Mouse (Mus musculus) liver, embryonic 15.5 days (tissue): ENCODE measurements around the gene Klhl10. TPM values are rescaled to one million over a fixed set of nuclear protein-coding genes. Genes with fewer than 3 reads are reported as not detected.
A peak's percentile ranks its signal among the peaks of the same experiment; 100 is the strongest.

Experiments
- ATAC-seq: fragments of 200-750 bp; cut with Nextera tagmentation; 2 replicates; pipeline ENCODE4 v1.8.0; 2017; ENCODE audit warnings: moderate number of reproducible peaks, mild to moderate bottlenecking, moderate library complexity; ENCODE audit not compliant: insufficient read depth
- H3K27ac ChIP-seq: fragments of 300-500 bp; sonication (generic); replicated peaks from 2 replicates; pipeline ENCODE4 v1.5.1; 2015; ENCODE audit warnings: mild to moderate bottlenecking, inconsistent platforms
- H3K27me3 ChIP-seq: fragments of 300-500 bp; sonication (generic); 2 replicates; pipeline ENCODE4 v1.6.1; 2015; ENCODE audit warnings: mild to moderate bottlenecking, inconsistent platforms
- H3K36me3 ChIP-seq: fragments of 300-500 bp; sonication (generic); replicated peaks from 2 replicates; pipeline ENCODE4 v1.6.1; 2015; ENCODE audit warnings: moderate library complexity, mild to moderate bottlenecking, inconsistent platforms
- H3K4me1 ChIP-seq: fragments of 300-500 bp; sonication (generic); replicated peaks from 2 replicates; pipeline ENCODE4 v1.6.1; 2015; ENCODE audit warnings: inconsistent platforms
- H3K4me2 ChIP-seq: fragments of 300-500 bp; sonication (generic); 2 replicates; pipeline ENCODE4 v1.6.1; 2015; ENCODE audit warnings: moderate library complexity, mild to moderate bottlenecking, inconsistent platforms
- H3K4me3 ChIP-seq: fragments of 300-500 bp; sonication (generic); replicated peaks from 2 replicates; pipeline ENCODE4 v1.5.1; 2015; ENCODE audit warnings: mild to moderate bottlenecking, inconsistent platforms
- H3K9ac ChIP-seq: fragments of 300-500 bp; sonication (generic); 2 replicates; pipeline ENCODE4 v1.6.1; 2015; ENCODE audit warnings: moderate library complexity, mild to moderate bottlenecking, inconsistent platforms
- H3K9me3 ChIP-seq: fragments of 300-500 bp; sonication (generic); replicated peaks from 2 replicates; pipeline ENCODE4 v1.6.1; 2016; ENCODE audit warnings: inconsistent platforms
- WGBS: fragments of 180-500 bp; shearing (Covaris S2); methylation state at CpG from one replicate; pipeline ENCODE4 v1.1.7; 2015; ENCODE audit warnings: mixed read lengths; ENCODE audit not compliant: insufficient replicate concordance; 5-methylcytosine and 5-hydroxymethylcytosine counted together
- polyA plus RNA-seq: library from polyadenylated mRNA; unstranded; fragments of >200 nt; fragmentation: Nextera tagmentation; extraction: Ambion mirVana; gene quantifications from 2 replicates; pipeline ENCODE4 v1.2.1, GENCODE M21; 2015

The Klhl10 gene
- polyA plus RNA-seq, 1 experiment from 2014 or later, result 0.14 TPM

GRCm38 (mm10) chr11:100409686-100410085 lies 32.0 kb upstream of the Klhl10 start:
- Histone ChIP-seq H3K9ac (no peak overlapping the region), H3K36me3 (no peaks in the 10 kb centered on the region), H3K27ac (no peak overlapping the region), H3K4me2 (no peak overlapping the region), H3K27me3 (peaks cover 34% of the 10 kb centered on the region), H3K9me3 (no peaks in the 10 kb centered on the region), H3K4me3 (no peak overlapping the region), H3K4me1 (peaks cover 9% of the 10 kb centered on the region)
- 71% methylated on average over 3 of the region's 3 CpGs for WGBS
- no peak for ATAC-seq

GRCm38 (mm10) chr11:100411736-100412135 lies 30.0 kb upstream of the Klhl10 start:
- Histone ChIP-seq H3K27ac (no peak overlapping the region), H3K4me3 (no peak overlapping the region), H3K4me1 (peaks cover 13% of the 10 kb centered on the region), H3K9ac (no peak overlapping the region), H3K27me3 (peaks cover 54% of the 10 kb centered on the region), H3K9me3 (no peaks in the 10 kb centered on the region), H3K4me2 (no peak overlapping the region), H3K36me3 (no peaks in the 10 kb centered on the region)
- ATAC-seq, result no peak
- 53% methylated on average over 11 of the region's 11 CpGs for WGBS

- Histone ChIP-seq H3K4me2 (peak overlapping the region; percentile 67), H3K4me3 (peak overlapping the region; percentile 57), H3K27me3 (peaks cover 62% of the 10 kb centered on the region), H3K9ac (no peak overlapping the region), H3K27ac (no peak overlapping the region), H3K36me3 (no peaks in the 10 kb centered on the region), H3K4me1 (peaks cover 13% of the 10 kb centered on the region), H3K9me3 (no peaks in the 10 kb centered on the region)
- ATAC-seq, result no peak
- WGBS, result 69% methylated on average over 11 of the region's 11 CpGs
These were observed 28.2 kb upstream of the Klhl10 start for GRCm38 (mm10) chr11:100413541-100413940.

GRCm38 (mm10) chr11:100414021-100414913 lies 27.4 kb upstream of the Klhl10 start, which contains the start of gene P3h4:
Gene P3h4 (minus strand): TSS chr11:100414836.
- peak within 1 kb of the TSS; percentile 57 for H3K4me3 ChIP-seq
- peak within 1 kb of the TSS; percentile 24; the same call in 1 of the 2 replicates for H3K27ac ChIP-seq
- peak within 1 kb of the TSS; percentile 21; the same call in 1 of the 2 replicates for H3K9ac ChIP-seq
- peaks cover 62% of the 10 kb centered on the region for H3K27me3 ChIP-seq
- 2% methylated on average over 93 of the region's 93 CpGs for WGBS
- no peaks in the 10 kb centered on the region for H3K36me3 ChIP-seq
- H3K4me2 ChIP-seq, result peak within 1 kb of the TSS; percentile 67
- peak; percentile 77 for ATAC-seq
- no peaks in the 10 kb centered on the region for H3K9me3 ChIP-seq
- H3K4me1 ChIP-seq, result peaks cover 13% of the 10 kb centered on the region

GRCm38 (mm10) chr11:100414914-100415822 lies 26.5 kb upstream of the Klhl10 start, which contains the start of gene Fkbp10:
Gene Fkbp10 (plus strand): TSS chr11:100415697.
- 3% methylated on average over 31 of the region's 31 CpGs for WGBS
- peaks cover 62% of the 10 kb centered on the region for H3K27me3 ChIP-seq
- peaks cover 13% of the 10 kb centered on the region for H3K4me1 ChIP-seq
- peak within 1 kb of the TSS; percentile 67 for H3K4me2 ChIP-seq
- no peaks in the 10 kb centered on the region for H3K36me3 ChIP-seq
- no peaks in the 10 kb centered on the region for H3K9me3 ChIP-seq
- ATAC-seq, result no peak; the same call in 1 of the 2 replicates
- peak within 1 kb of the TSS; percentile 57 for H3K4me3 ChIP-seq
- H3K9ac ChIP-seq, result no peak within 1 kb of the TSS
- H3K27ac ChIP-seq, result peak within 1 kb of the TSS; percentile 24; the same call in 1 of the 2 replicates

- H3K4me3 ChIP-seq, result no peak overlapping the region
- WGBS, result 87% methylated on average over 8 of the region's 8 CpGs
- no peak overlapping the region for H3K9ac ChIP-seq
- H3K4me1 ChIP-seq, result peaks cover 6% of the 10 kb centered on the region; the same call in 1 of the 2 replicates
- no peaks in the 10 kb centered on the region for H3K36me3 ChIP-seq
- no peak overlapping the region for H3K4me2 ChIP-seq
- H3K27ac ChIP-seq, result no peak overlapping the region
- H3K9me3 ChIP-seq, result no peaks in the 10 kb centered on the region
- peaks cover 17% of the 10 kb centered on the region for H3K27me3 ChIP-seq
- no peak for ATAC-seq
These were observed 20.2 kb upstream of the Klhl10 start for GRCm38 (mm10) chr11:100421537-100421936.

- H3K4me1 ChIP-seq, result peaks cover 6% of the 10 kb centered on the region; the same call in 1 of the 2 replicates
- ATAC-seq, result no peak
- no peaks in the 10 kb centered on the region for H3K36me3 ChIP-seq
- peaks cover 8% of the 10 kb centered on the region; the same call in 1 of the 2 replicates for H3K27me3 ChIP-seq
- H3K4me3 ChIP-seq, result no peak overlapping the region
- H3K27ac ChIP-seq, result no peak overlapping the region
- H3K9ac ChIP-seq, result no peak overlapping the region
- H3K9me3 ChIP-seq, result no peaks in the 10 kb centered on the region
- H3K4me2 ChIP-seq, result no peak overlapping the region
- 73% methylated on average over 7 of the region's 7 CpGs for whole genome bisulfite sequencing
These were observed 17.9 kb upstream of the Klhl10 start for GRCm38 (mm10) chr11:100423836-100424235.

GRCm38 (mm10) chr11:100425851-100426250 lies 15.9 kb upstream of the Klhl10 start:
- ATAC-seq, result 0 out of 2 replicates have a peak, but pooled peaks have one; percentile 47
- Histone ChIP-seq H3K4me1 (peaks cover 6% of the 10 kb centered on the region; the same call in 1 of the 2 replicates), H3K27me3 (peaks cover 4% of the 10 kb centered on the region; the same call in 1 of the 2 replicates), H3K4me3 (no peak overlapping the region), H3K9me3 (no peaks in the 10 kb centered on the region), H3K27ac (no peak overlapping the region), H3K9ac (no peak overlapping the region), H3K36me3 (no peaks in the 10 kb centered on the region), H3K4me2 (no peak overlapping the region)
- WGBS, result 22% methylated on average over 7 of the region's 7 CpGs

- Histone ChIP-seq H3K4me2 (no peak overlapping the region), H3K27ac (no peak overlapping the region), H3K4me3 (no peak overlapping the region), H3K4me1 (peaks cover 6% of the 10 kb centered on the region; the same call in 1 of the 2 replicates), H3K36me3 (no peaks in the 10 kb centered on the region), H3K9me3 (no peaks in the 10 kb centered on the region), H3K27me3 (no peaks in the 10 kb centered on the region), H3K9ac (no peak overlapping the region)
- ATAC-seq, result no peak
- WGBS, result 55% methylated on average over 3 of the region's 3 CpGs
These were observed 14.9 kb upstream of the Klhl10 start for GRCm38 (mm10) chr11:100426820-100427219.

GRCm38 (mm10) chr11:100428612-100429199 lies 13.0 kb upstream of the Klhl10 start:
- H3K36me3 ChIP-seq, result 0 out of 2 replicates have a peak, but pooled peaks cover 4% of the 10 kb centered on the region
- H3K9ac ChIP-seq, result no peak overlapping the region
- WGBS, result 63% methylated on average over 9 of the region's 9 CpGs
- H3K4me1 ChIP-seq, result peaks cover 6% of the 10 kb centered on the region; the same call in 1 of the 2 replicates
- H3K4me2 ChIP-seq, result no peak overlapping the region
- no peak overlapping the region for H3K27ac ChIP-seq
- H3K4me3 ChIP-seq, result no peak overlapping the region
- H3K9me3 ChIP-seq, result no peaks in the 10 kb centered on the region
- H3K27me3 ChIP-seq, result no peaks in the 10 kb centered on the region
- no peak for ATAC-seq
